In the genomic region with DNA sequence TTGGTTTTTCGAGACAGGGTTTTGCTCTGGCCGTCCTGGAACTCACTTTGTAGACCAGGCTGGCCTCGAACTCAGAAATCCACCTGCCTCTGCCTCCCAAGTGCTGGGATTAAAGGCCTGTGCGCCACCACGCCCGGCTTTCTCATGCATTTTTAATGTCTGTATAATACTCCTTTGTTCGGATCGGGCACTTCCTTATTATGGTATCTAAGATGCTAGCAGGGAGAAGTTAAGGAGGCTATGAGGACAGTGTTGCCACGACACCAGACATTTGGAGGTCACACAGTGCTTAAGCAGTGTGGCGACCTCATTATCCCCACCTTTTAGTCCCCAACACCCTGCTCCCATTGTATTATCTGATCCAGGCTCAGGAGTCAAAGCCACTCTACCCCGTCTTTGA, we compare ENCODE assay signal across 26 mouse cellular contexts.
"Had no signal": no experiment of that assay in that cellular context is flagged by ENCODE, and none has a peak within 500 bp of the region (broad histone marks: within the 10 kb centered on the region; RNA-seq: fewer than 3 reads in every experiment).

No protein-coding gene starts in this region.

- ATAC-seq: liver, embryonic 12.5 days; liver, postnatal 0 days; midbrain, embryonic 13.5 days; midbrain, embryonic 15.5 days; midbrain, embryonic 16.5 days had no signal

- H3K36me3 ChIP-seq: midbrain, embryonic 10.5 days; midbrain, embryonic 15.5 days had no signal

- H3K27ac ChIP-seq: limb, embryonic 13.5 days; limb, embryonic 15.5 days; liver, embryonic 12.5 days; liver, embryonic 13.5 days; liver, embryonic 14.5 days; liver, embryonic 15.5 days; macrophage; midbrain, embryonic 10.5 days; midbrain, embryonic 12.5 days; midbrain, embryonic 13.5 days; midbrain, embryonic 15.5 days; neural tube, embryonic 12.5 days; neural tube, embryonic 13.5 days had no signal

- H3K4me3 ChIP-seq: limb, embryonic 10.5 days; limb, embryonic 12.5 days; limb, embryonic 13.5 days; limb, embryonic 15.5 days; liver, embryonic 12.5 days; liver, embryonic 13.5 days; liver, embryonic 15.5 days; lung, embryonic 15.5 days; megakaryocyte, embryonic 14.5 days; midbrain, embryonic 10.5 days; midbrain, embryonic 12.5 days; midbrain, embryonic 13.5 days; midbrain, embryonic 15.5 days; myocyte; neural tube, embryonic 12.5 days; neural tube, embryonic 13.5 days had no signal

- H3K9me3 ChIP-seq: limb, embryonic 10.5 days; limb, embryonic 12.5 days; limb, embryonic 13.5 days; limb, embryonic 15.5 days; liver, embryonic 12.5 days; liver, embryonic 13.5 days; liver, embryonic 15.5 days; lung, embryonic 15.5 days; megakaryocyte, embryonic 14.5 days; midbrain, embryonic 10.5 days; midbrain, embryonic 12.5 days; midbrain, embryonic 13.5 days; midbrain, embryonic 15.5 days; neural tube, embryonic 12.5 days; neural tube, embryonic 13.5 days had no signal

- H3K4me2 ChIP-seq: limb, embryonic 12.5 days; limb, embryonic 13.5 days; limb, embryonic 15.5 days; liver, embryonic 11.5 days; liver, embryonic 12.5 days; liver, embryonic 13.5 days; liver, embryonic 15.5 days; lung, embryonic 14.5 days; lung, embryonic 15.5 days; midbrain, embryonic 11.5 days; midbrain, embryonic 12.5 days; midbrain, embryonic 13.5 days; midbrain, embryonic 15.5 days; neural tube, embryonic 12.5 days; neural tube, embryonic 13.5 days had no signal

- DNase-seq: left cerebral cortex, postnatal 4 days; liver; liver, embryonic 13.5 days; liver, postnatal 0 days; midbrain, embryonic 14.5 days had no signal

- H3K27me3 ChIP-seq: limb, embryonic 12.5 days; limb, embryonic 13.5 days; limb, embryonic 15.5 days; liver, embryonic 13.5 days; liver, embryonic 15.5 days; lung, embryonic 15.5 days; megakaryocyte, embryonic 14.5 days; midbrain, embryonic 12.5 days; midbrain, embryonic 13.5 days; midbrain, embryonic 15.5 days; neural tube, embryonic 12.5 days; neural tube, embryonic 13.5 days had no signal

- H3K9ac ChIP-seq: limb, embryonic 12.5 days; limb, embryonic 13.5 days; limb, embryonic 15.5 days; liver, embryonic 12.5 days; liver, embryonic 13.5 days; liver, embryonic 14.5 days; liver, embryonic 15.5 days; liver, postnatal 0 days; lung, embryonic 14.5 days; lung, embryonic 15.5 days; midbrain, embryonic 12.5 days; midbrain, embryonic 13.5 days; midbrain, embryonic 15.5 days; neural tube, embryonic 12.5 days; neural tube, embryonic 13.5 days had no signal

- H3K4me1 ChIP-seq: liver, embryonic 13.5 days; liver, embryonic 15.5 days; lung, embryonic 15.5 days; midbrain, embryonic 12.5 days; midbrain, embryonic 15.5 days had no signal
